Comparison of ENCODE assay signal across 8 mouse cellular contexts in genomic region chr5:65106876-65107772, GRCm38 (mm10). TPM values are rescaled to one million over a fixed set of nuclear protein-coding genes. Genes with fewer than 3 reads are reported as not detected.
A peak's percentile ranks its signal among the peaks of the same experiment; 100 is the strongest.
DNase-seq lines count a peak whose midpoint lies in the region; ATAC-seq and TF ChIP-seq lines count a peak whose summit lies in the region.

Gene Klhl5, plus strand, starts transcription at chr5:65107539.

- H3K9me3 ChIP-seq in erythroblast, embryonic 14.5 days (ENCODE audit: control insufficient read depth, low read length): no peaks in the 10 kb centered on the region
- H3K9me3 ChIP-seq in heart, embryonic 12.5 days (replicated peaks): no peaks in the 10 kb centered on the region
- H3K9me3 ChIP-seq in kidney, postnatal 0 days (replicated peaks; ENCODE audit: low read length): no peaks in the 10 kb centered on the region

- H3K79me2 ChIP-seq in liver, adult 2 months (ENCODE audit: control insufficient read depth, insufficient read depth, low read length): peaks cover 7% of the 10 kb centered on the region; the same call in 1 of the 2 replicates

- H3K4me2 ChIP-seq in heart, embryonic 12.5 days: peak within 1 kb of the TSS; percentile 79
- H3K4me2 ChIP-seq in kidney, postnatal 0 days (ENCODE audit: low read length): peak within 1 kb of the TSS; percentile 90

- peak within 1 kb of the TSS; percentile 89 for H3K9ac ChIP-seq in heart, embryonic 12.5 days
- peak within 1 kb of the TSS; percentile 96 for H3K9ac ChIP-seq in kidney, postnatal 0 days (ENCODE audit: low read depth, low read length)
- peak within 1 kb of the TSS; percentile 93 for H3K9ac ChIP-seq in liver, adult 2 months (ENCODE audit: low read depth, low read length)

- peak; percentile 49; the same call in 1 of the 2 replicates for TF ChIP-seq POLR2A in brain, embryonic 14.5 days (IDR thresholded peaks at IDR 0.05; ENCODE audit: borderline replicate concordance, extremely low read depth, insufficient read depth, insufficient read length, poor library complexity, severe bottlenecking)
- TF ChIP-seq POLR2A in liver, adult 2 months (IDR thresholded peaks at IDR 0.05; ENCODE audit: extremely low read depth, insufficient read depth, low read length): peak; percentile 47

- H3K27me3 ChIP-seq in erythroblast, embryonic 14.5 days (ENCODE audit: control insufficient read depth): peaks cover 10% of the 10 kb centered on the region
- H3K27me3 ChIP-seq in heart, embryonic 12.5 days (replicated peaks): no peaks in the 10 kb centered on the region
- H3K27me3 ChIP-seq in kidney, postnatal 0 days (ENCODE audit: insufficient read depth, low read length): no peaks in the 10 kb centered on the region
- H3K27me3 ChIP-seq in liver, adult 2 months (ENCODE audit: control insufficient read depth, insufficient read depth, low read length): no peaks in the 10 kb centered on the region

- 5% methylated on average over 22 of the region's 56 CpGs for WGBS in heart, embryonic 12.5 days
- WGBS in kidney, postnatal 0 days: 4% methylated on average over 51 of the region's 56 CpGs
- WGBS in liver, adult 2 months: 6% methylated on average over 42 of the region's 56 CpGs

- peak; percentile 85 for DNase-seq in CD4-positive helper T cell, adult 2 months (ENCODE audit: low read depth, low spot score)
- peak; percentile 90 for DNase-seq in brain, embryonic 14.5 days (ENCODE audit: low read depth)
- peak; percentile 94 for DNase-seq in kidney, postnatal 0 days (ENCODE audit: low spot score)
- peak; percentile 72 for DNase-seq in liver, adult 2 months (ENCODE audit: extremely low read depth, low read depth, low spot score)
- DNase-seq in spleen, postnatal 4 days (ENCODE audit: low spot score in 2 of 2): peak; percentile 86 to 95

- H3K4me3 ChIP-seq in erythroblast, embryonic 14.5 days (replicated peaks): peak within 1 kb of the TSS; percentile 66
- H3K4me3 ChIP-seq in heart, embryonic 12.5 days: peak within 1 kb of the TSS; percentile 86
- H3K4me3 ChIP-seq in kidney, postnatal 0 days (replicated peaks; ENCODE audit: low read depth, low read length): peak within 1 kb of the TSS; percentile 94
- H3K4me3 ChIP-seq in liver, adult 2 months (ENCODE audit: insufficient read depth, low read depth, low read length): peak within 1 kb of the TSS; percentile 95

- no peaks in the 10 kb centered on the region for H3K36me3 ChIP-seq in erythroblast, embryonic 14.5 days (ENCODE audit: control insufficient read depth)
- no peaks in the 10 kb centered on the region for H3K36me3 ChIP-seq in heart, embryonic 12.5 days
- H3K36me3 ChIP-seq in kidney, postnatal 0 days (ENCODE audit: insufficient read depth, low read length): no peaks in the 10 kb centered on the region
- H3K36me3 ChIP-seq in liver, adult 2 months (ENCODE audit: control insufficient read depth, insufficient read depth, low read length): no peaks in the 10 kb centered on the region

- no peak for TF ChIP-seq CTCF in brain, embryonic 14.5 days (IDR thresholded peaks at IDR 0.05; ENCODE audit: borderline replicate concordance, extremely low read depth, insufficient read depth, insufficient read length)
- peak; percentile 23; the same call in 1 of the 2 replicates for TF ChIP-seq CTCF in kidney, postnatal 0 days (IDR thresholded peaks at IDR 0.05; ENCODE audit: low read depth)
- no peak for TF ChIP-seq CTCF in liver, adult 2 months (IDR thresholded peaks at IDR 0.05; ENCODE audit: low read depth, low read length)

- peak; percentile 94 for ATAC-seq in heart, embryonic 12.5 days (ENCODE audit: insufficient number of reproducible peaks, low FRiP score)
- peak; percentile 98 for ATAC-seq in kidney, postnatal 0 days (replicated peaks; ENCODE audit: low FRiP score, low read depth)
- ATAC-seq in monocyte, adult 5-6 weeks (replicated peaks; ENCODE audit: insufficient number of reproducible peaks, low FRiP score, low TSS enrichment, poor library complexity, severe bottlenecking): peak; percentile 78

- H3K27ac ChIP-seq in heart, embryonic 12.5 days (ENCODE audit: poor library complexity, severe bottlenecking): peak within 1 kb of the TSS; percentile 72
- peak within 1 kb of the TSS; percentile 92 for H3K27ac ChIP-seq in kidney, postnatal 0 days
- peak within 1 kb of the TSS; percentile 60 for H3K27ac ChIP-seq in liver, adult 2 months (replicated peaks; ENCODE audit: insufficient read depth, low read depth, low read length)

- peaks cover 10% of the 10 kb centered on the region for H3K4me1 ChIP-seq in erythroblast, embryonic 14.5 days (ENCODE audit: control insufficient read depth)
- H3K4me1 ChIP-seq in heart, embryonic 12.5 days (replicated peaks): peaks cover 29% of the 10 kb centered on the region
- H3K4me1 ChIP-seq in kidney, postnatal 0 days (replicated peaks; ENCODE audit: insufficient read depth, low read length): peaks cover 5% of the 10 kb centered on the region; the same call in 1 of the 2 replicates
- H3K4me1 ChIP-seq in liver, adult 2 months (ENCODE audit: control insufficient read depth, insufficient read depth, low read length): peaks cover 6% of the 10 kb centered on the region; the same call in 1 of the 2 replicates

RNA-seq across cellular contexts. Expression of gene Klhl5, which starts in this region (rescaled TPM):
- polyA plus RNA-seq in brain, embryonic 14.5 days (2012; rRNA removed): 49.5 and 54.6 TPM in 2 replicates
- polyA plus RNA-seq in erythroblast, embryonic 14.5 days (2012): 0.01 TPM in 1 of 2 replicates, not detected in the other
- 18.8 and 21.5 TPM in 2 replicates for polyA plus RNA-seq in heart, embryonic 12.5 days (2016; fragmentation: Nextera tagmentation; extraction: Ambion mirVana)
- polyA plus RNA-seq in kidney, postnatal 0 days (2015; fragmentation: Nextera tagmentation; extraction: Ambion mirVana): 26.5 and 27.5 TPM in 2 replicates
- total RNA-seq in liver, adult 2 months (2014; rRNA removed): 18.5 and 23.8 TPM in 2 replicates
- 13.8 and 15.3 TPM in 2 replicates for polyA plus RNA-seq in liver, adult 2 months (2012; rRNA removed)
- total RNA-seq in monocyte, adult 5-6 weeks (2017): 73.5 to 108 TPM (median 98.7 TPM) in 3 replicates

Comparison
In these comparisons a context has a peak if more than half of its experiments do, and no peak if none do; other contexts are left out.
1. Peak in every context shown above with its lines: DNase-seq, ATAC-seq, H3K4me3 ChIP-seq and H3K27ac ChIP-seq.
2. RNA of gene Klhl5 (polyA plus RNA-seq): 49.5 to 54.6 TPM in brain, embryonic 14.5 days, 26.5 to 27.5 TPM in kidney, postnatal 0 days, 18.8 to 21.5 TPM in heart, embryonic 12.5 days and 13.8 to 15.3 TPM in liver, adult 2 months; 0.01 TPM in erythroblast, embryonic 14.5 days; every median in the first group is over 10 times any median in the second.